Mouse (Mus musculus) forebrain, embryonic 13.5 days (tissue): ENCODE data around the gene Faf2. TPM values are rescaled to one million over a fixed set of nuclear protein-coding genes. Genes with fewer than 3 reads are reported as not detected.
A peak's percentile ranks its signal among the peaks of the same experiment; 100 is the strongest.

Experiments used
- ATAC-seq: fragments of 200-750 bp; cut with Nextera tagmentation; 2 replicates; pipeline ENCODE4 v1.8.0; 2017
- H3K27ac ChIP-seq: fragments of 300-500 bp; sonication (generic); 2 replicates; pipeline ENCODE4 v1.5.1; 2015; ENCODE audit warnings: inconsistent platforms, mild to moderate bottlenecking, moderate library complexity
- H3K27me3 ChIP-seq: fragments of 300-500 bp; sonication (generic); 2 replicates; pipeline ENCODE4 v1.6.1; 2015; ENCODE audit warnings: mild to moderate bottlenecking, inconsistent platforms
- H3K36me3 ChIP-seq: fragments of 300-500 bp; sonication (generic); 2 replicates; pipeline ENCODE4 v1.6.1; 2015; ENCODE audit warnings: mild to moderate bottlenecking, inconsistent platforms; ENCODE audit not compliant: poor library complexity, severe bottlenecking
- H3K4me1 ChIP-seq: fragments of 300-500 bp; sonication (generic); 2 replicates; pipeline ENCODE4 v1.6.1; 2015; ENCODE audit warnings: inconsistent platforms
- H3K4me2 ChIP-seq: fragments of 300-500 bp; sonication (generic); 2 replicates; pipeline ENCODE4 v1.6.1; 2015; ENCODE audit warnings: inconsistent platforms, mild to moderate bottlenecking, moderate library complexity
- H3K4me3 ChIP-seq: fragments of 300-500 bp; sonication (generic); 2 replicates; pipeline ENCODE4 v1.5.1; 2015; ENCODE audit warnings: mild to moderate bottlenecking, inconsistent platforms
- H3K9ac ChIP-seq: fragments of 300-500 bp; sonication (generic); 2 replicates; pipeline ENCODE4 v1.6.1; 2015; ENCODE audit warnings: mild to moderate bottlenecking, inconsistent platforms
- H3K9me3 ChIP-seq: fragments of 300-500 bp; sonication (generic); replicated peaks from 2 replicates; pipeline ENCODE4 v1.6.1; 2016; ENCODE audit warnings: inconsistent platforms
- WGBS: fragments of 180-500 bp; shearing (Covaris S2); methylation state at CpG from one replicate; pipeline ENCODE4 v1.1.7; 2015; 5-methylcytosine and 5-hydroxymethylcytosine counted together
- polyA plus RNA-seq: library from polyadenylated mRNA; unstranded; fragments of >200 nt; fragmentation: Nextera tagmentation; extraction: Ambion mirVana; gene quantifications from 2 replicates; pipeline ENCODE4 v1.2.1, GENCODE M21; 2015

Faf2 gene
- polyA plus RNA-seq = 69.4 and 73.2 TPM in 2 replicates

DNA sequence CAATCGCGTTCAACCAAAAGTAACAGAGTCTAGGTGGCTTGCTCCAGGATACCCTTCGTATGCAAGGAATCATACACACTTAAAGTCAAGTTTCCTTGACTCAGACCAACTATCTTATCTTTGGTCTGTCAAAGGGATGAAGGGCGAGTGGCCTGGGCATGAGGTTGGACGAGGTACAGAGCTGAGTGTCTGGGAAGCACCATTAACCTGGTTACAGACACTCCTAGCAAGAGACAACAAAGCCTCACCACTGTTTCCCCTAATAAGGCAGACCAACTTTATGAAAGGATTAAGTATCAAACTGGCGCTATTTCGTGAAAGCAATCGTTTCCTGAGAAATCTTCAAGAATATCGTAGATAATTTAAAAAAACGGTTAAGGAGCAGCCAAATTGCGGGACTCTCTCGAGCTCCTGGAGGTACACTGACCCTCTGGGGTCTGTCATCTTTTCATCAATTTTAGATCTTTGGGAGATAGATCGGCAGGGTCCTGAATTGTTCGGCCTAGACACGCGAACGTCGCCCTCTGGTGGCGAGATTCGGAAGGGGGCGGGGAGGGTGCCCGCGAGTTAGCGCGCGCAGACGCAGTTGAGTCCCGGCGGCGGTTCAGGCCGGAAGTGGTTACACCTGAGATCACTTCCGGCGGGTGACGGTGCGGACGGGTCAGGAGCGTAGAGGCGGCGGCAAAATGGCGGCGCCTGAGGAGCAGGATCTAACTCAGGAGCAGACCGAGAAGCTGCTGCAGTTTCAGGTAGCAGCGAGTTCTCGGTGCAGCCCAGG lies at the start of gene Faf2:
Gene Faf2, plus strand, starts transcription at position 630 of the 778 bp plus-strand sequence.
- H3K9me3 ChIP-seq = no peaks in the 10 kb centered on the region
- H3K4me3 ChIP-seq = peak within 1 kb of the TSS; percentile 96
- peak within 1 kb of the TSS; percentile 80 for H3K27ac ChIP-seq
- ATAC-seq = peak; percentile 99
- H3K4me1 ChIP-seq = peaks cover 25% of the 10 kb centered on the region
- H3K4me2 ChIP-seq = peak within 1 kb of the TSS; percentile 96
- H3K27me3 ChIP-seq = no peaks in the 10 kb centered on the region
- 0 out of 2 replicates have a peak, but pooled peaks cover 5% of the 10 kb centered on the region for H3K36me3 ChIP-seq
- 13% methylated on average over 44 of the region's 44 CpGs for WGBS
- H3K9ac ChIP-seq = peak within 1 kb of the TSS; percentile 94

- H3K27me3 ChIP-seq = peaks cover 8% of the 10 kb centered on the region; the same call in 1 of the 2 replicates
- no peak overlapping the region for H3K27ac ChIP-seq
- H3K4me1 ChIP-seq = peaks cover 23% of the 10 kb centered on the region
- no peak for ATAC-seq
- no peaks in the 10 kb centered on the region for H3K9me3 ChIP-seq
- no peak overlapping the region for H3K4me3 ChIP-seq
- 81% methylated on average over 4 of the region's 4 CpGs for WGBS
- H3K36me3 ChIP-seq = peaks cover 12% of the 10 kb centered on the region; the same call in 1 of the 2 replicates
- H3K4me2 ChIP-seq = no peak overlapping the region
- no peak overlapping the region for H3K9ac ChIP-seq
These were observed 49.0 kb upstream of the Faf2 start for GRCm38 (mm10) chr13:54572621-54573020.

- Histone ChIP-seq H3K36me3 (peaks cover 33% of the 10 kb centered on the region), H3K9me3 (no peaks in the 10 kb centered on the region), H3K27ac (peak within 1 kb of the TSS; percentile 68), H3K4me3 (peak within 1 kb of the TSS; percentile 99), H3K4me1 (peaks cover 31% of the 10 kb centered on the region), H3K9ac (peak within 1 kb of the TSS; percentile 94), H3K27me3 (peaks cover 8% of the 10 kb centered on the region; the same call in 1 of the 2 replicates), H3K4me2 (peak within 1 kb of the TSS; percentile 76)
- under 1% methylated on average over 55 of the region's 55 CpGs for WGBS
- peak; percentile 95 for ATAC-seq
These were observed 46.6 kb upstream of the Faf2 start, which contains the start of gene Arl10 for GRCm38 (mm10) chr13:54574854-54575481. TSS of gene Arl10 (plus strand) at chr13:54575015.

DNA sequence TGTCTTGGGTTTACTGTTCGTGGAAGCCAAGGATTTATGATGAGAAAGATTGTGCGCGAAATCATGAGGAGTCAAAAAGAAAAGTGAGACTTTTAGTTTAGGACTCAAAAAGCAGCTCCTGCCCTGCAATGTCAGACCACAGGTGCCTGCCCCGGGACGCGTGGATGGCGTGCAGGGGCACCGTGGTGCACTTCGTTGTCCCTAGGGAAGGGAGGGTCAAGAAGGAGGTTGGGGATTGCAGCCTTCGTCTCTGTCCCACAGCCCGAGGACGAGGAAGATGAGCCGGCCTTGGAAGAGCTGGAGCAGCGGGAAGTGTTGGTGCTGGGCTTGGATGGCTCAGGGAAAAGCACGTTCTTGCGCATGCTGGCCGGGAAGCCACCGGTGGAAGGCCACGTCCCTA lies 46.1 kb upstream of the Faf2 start:
- Histone ChIP-seq H3K27me3 (peaks cover 8% of the 10 kb centered on the region; the same call in 1 of the 2 replicates), H3K9ac (peak overlapping the region; percentile 94), H3K27ac (no peak overlapping the region; the same call in 1 of the 2 replicates), H3K9me3 (no peaks in the 10 kb centered on the region), H3K4me2 (peak overlapping the region; percentile 76), H3K4me1 (peaks cover 31% of the 10 kb centered on the region), H3K4me3 (peak overlapping the region; percentile 99), H3K36me3 (peaks cover 38% of the 10 kb centered on the region)
- 4% methylated on average over 19 of the region's 19 CpGs for WGBS
- peak; percentile 9; the same call in 1 of the 2 replicates for ATAC-seq

DNA sequence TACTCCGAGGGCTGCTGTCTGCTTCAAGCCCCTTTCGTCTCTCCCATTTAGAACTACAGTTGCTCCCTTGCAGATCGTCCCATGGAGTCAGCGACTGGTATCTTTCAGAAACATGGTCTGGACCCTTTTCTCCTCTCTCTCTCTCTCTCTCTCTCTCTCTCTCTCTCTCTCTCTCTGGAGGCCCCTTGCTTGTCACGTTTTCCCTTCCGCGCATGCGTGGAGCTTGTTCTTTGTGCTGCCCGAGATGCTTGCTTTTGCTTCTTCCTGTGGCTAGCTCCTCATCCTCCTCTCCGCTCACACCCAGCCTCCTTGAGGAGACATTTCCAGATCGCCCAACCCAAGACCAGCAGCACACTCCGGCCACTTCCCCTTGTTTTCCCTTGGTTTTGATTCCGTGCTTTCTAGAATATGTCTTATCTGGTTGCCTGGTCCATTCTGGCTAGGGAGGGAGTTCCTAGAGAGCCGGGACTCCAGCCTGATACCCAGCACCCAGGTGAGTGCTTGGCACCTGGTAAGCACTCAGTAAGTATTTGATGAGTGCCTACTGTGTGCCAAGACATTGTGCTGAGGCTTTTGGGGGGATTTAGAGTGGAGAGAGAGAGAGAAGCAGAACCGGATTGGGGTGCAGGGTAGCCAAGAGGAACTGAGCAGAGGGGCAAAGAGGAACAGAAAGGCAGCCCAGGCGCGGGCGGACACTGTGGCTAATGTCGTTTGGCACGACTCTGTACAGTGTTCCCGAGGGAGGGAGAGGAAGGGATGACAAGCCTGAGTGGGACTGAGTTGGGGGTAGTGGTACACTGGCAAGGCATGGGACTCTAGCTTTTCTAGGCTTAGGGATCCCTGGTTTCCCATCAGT lies 43.7 kb upstream of the Faf2 start:
- no peak overlapping the region for H3K4me2 ChIP-seq
- peaks cover 29% of the 10 kb centered on the region for H3K4me1 ChIP-seq
- 83% methylated on average over 21 of the region's 21 CpGs for WGBS
- H3K9me3 ChIP-seq = no peaks in the 10 kb centered on the region
- no peak overlapping the region for H3K9ac ChIP-seq
- H3K36me3 ChIP-seq = peaks cover 61% of the 10 kb centered on the region
- no peak overlapping the region for H3K4me3 ChIP-seq
- ATAC-seq = no peak
- H3K27ac ChIP-seq = no peak overlapping the region
- H3K27me3 ChIP-seq = peaks cover 5% of the 10 kb centered on the region; the same call in 1 of the 2 replicates

DNA sequence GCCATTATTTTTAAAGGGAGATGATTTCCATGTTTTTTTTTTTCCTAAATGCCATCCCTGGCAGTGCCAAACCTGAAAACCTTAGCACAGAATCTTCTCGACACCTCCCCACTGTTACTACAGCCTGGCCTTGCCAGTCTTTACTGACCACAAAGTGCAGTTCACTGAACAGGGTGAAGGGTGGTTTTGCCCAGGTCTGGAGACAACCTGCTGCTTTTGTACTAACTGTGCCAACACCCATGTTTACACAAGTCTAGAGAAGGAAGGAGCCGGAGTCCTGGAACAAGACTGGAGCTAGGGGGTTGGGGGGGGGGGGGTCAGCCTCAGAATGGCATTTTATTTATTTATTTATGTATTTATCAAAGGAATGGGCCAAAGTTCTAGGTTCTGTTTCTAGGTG lies 40.2 kb upstream of the Faf2 start:
- Histone ChIP-seq H3K4me3 (no peak overlapping the region), H3K27ac (no peak overlapping the region), H3K36me3 (peaks cover 94% of the 10 kb centered on the region), H3K9me3 (no peaks in the 10 kb centered on the region), H3K9ac (no peak overlapping the region), H3K4me1 (peaks cover 19% of the 10 kb centered on the region), H3K27me3 (no peaks in the 10 kb centered on the region), H3K4me2 (no peak overlapping the region)
- WGBS = 91% methylated on average over 2 of the region's 2 CpGs
- ATAC-seq = no peak

GRCm38 (mm10) chr13:54582126-54582525 lies 39.5 kb upstream of the Faf2 start:
- H3K4me1 ChIP-seq = peaks cover 14% of the 10 kb centered on the region
- H3K4me2 ChIP-seq = no peak overlapping the region
- 49% methylated on average over 10 of the region's 10 CpGs for WGBS
- no peaks in the 10 kb centered on the region for H3K27me3 ChIP-seq
- no peak overlapping the region for H3K9ac ChIP-seq
- H3K27ac ChIP-seq = peak overlapping the region; percentile 25; the same call in 1 of the 2 replicates
- H3K9me3 ChIP-seq = no peaks in the 10 kb centered on the region
- peaks cover 93% of the 10 kb centered on the region for H3K36me3 ChIP-seq
- H3K4me3 ChIP-seq = no peak overlapping the region
- ATAC-seq = no peak

- Histone ChIP-seq H3K27me3 (no peaks in the 10 kb centered on the region), H3K4me2 (no peak overlapping the region), H3K4me3 (no peak overlapping the region), H3K4me1 (peaks cover 14% of the 10 kb centered on the region), H3K27ac (no peak overlapping the region), H3K36me3 (peaks cover 96% of the 10 kb centered on the region), H3K9me3 (no peaks in the 10 kb centered on the region), H3K9ac (no peak overlapping the region)
- ATAC-seq = no peak
- 92% methylated on average over 5 of the region's 5 CpGs for WGBS
These were observed 38.7 kb upstream of the Faf2 start for GRCm38 (mm10) chr13:54582860-54583259.

DNA sequence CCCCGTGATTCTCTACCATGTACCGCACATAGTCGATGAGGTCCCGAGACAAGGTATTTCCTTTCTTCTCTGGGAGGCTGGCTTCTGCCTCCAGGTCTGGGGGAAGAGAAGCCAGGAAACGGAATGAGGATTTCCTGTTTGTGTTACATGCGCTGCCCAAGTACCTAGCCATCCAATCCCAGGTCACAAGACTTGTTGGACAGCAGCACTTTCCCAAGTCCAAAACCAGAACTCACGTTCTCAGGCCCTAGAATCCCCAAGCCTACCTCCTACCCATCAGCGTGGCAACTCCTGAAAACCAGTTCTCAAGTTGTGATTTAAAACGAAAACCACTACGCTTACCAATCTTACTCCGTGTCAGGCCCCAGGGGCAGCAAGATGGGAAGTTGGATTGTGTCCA lies 35.8 kb upstream of the Faf2 start:
- peaks cover 73% of the 10 kb centered on the region for H3K36me3 ChIP-seq

DNA sequence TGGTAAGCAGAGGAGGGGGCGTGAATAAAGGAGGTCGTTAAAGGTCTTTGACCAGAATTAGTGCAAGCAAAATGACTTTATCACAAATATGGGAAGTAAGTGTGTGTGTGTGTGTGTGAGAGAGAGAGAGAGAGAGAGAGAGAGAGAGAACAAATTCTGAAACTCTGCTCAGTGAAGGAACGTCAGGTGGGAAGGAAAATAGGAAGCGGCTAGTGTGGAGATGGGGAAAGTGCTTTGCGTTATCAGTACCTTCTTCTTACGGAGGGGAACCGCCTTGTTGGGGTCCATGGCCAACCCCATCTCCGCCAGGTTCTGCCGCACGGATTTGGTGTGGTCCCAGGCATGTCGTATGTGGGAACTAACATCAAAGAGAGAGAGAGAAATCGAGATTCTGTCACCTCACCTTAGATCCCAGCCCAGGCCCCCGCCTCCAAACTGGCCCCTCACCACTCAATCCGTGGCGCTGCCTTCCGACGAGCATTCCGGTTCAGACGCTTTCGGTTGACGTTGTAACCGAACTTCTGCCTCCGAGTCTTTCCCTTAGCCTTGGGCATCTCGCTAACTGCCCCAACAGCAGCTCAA lies 32.1 kb upstream of the Faf2 start:
- Histone ChIP-seq H3K4me2 (peak overlapping the region; percentile 83), H3K27ac (no peak overlapping the region; the same call in 1 of the 2 replicates), H3K36me3 (peaks cover 40% of the 10 kb centered on the region), H3K9ac (peak overlapping the region; percentile 73), H3K4me1 (peaks cover 30% of the 10 kb centered on the region), H3K9me3 (no peaks in the 10 kb centered on the region), H3K27me3 (no peaks in the 10 kb centered on the region), H3K4me3 (peak overlapping the region; percentile 79)
- no peak for ATAC-seq
- 2% methylated on average over 24 of the region's 24 CpGs for WGBS

More for the DNA sequence above, 35.8 kb upstream of the Faf2 start:
- WGBS = 94% methylated on average over 11 of the region's 11 CpGs
- Histone ChIP-seq H3K9ac (no peak overlapping the region), H3K27ac (no peak overlapping the region), H3K4me1 (peaks cover 25% of the 10 kb centered on the region), H3K4me2 (no peak overlapping the region), H3K27me3 (no peaks in the 10 kb centered on the region), H3K4me3 (no peak overlapping the region), H3K9me3 (no peaks in the 10 kb centered on the region)
- ATAC-seq = no peak
